Mouse (Mus musculus): ENCODE results near the gene Tbc1d8.

DNA sequence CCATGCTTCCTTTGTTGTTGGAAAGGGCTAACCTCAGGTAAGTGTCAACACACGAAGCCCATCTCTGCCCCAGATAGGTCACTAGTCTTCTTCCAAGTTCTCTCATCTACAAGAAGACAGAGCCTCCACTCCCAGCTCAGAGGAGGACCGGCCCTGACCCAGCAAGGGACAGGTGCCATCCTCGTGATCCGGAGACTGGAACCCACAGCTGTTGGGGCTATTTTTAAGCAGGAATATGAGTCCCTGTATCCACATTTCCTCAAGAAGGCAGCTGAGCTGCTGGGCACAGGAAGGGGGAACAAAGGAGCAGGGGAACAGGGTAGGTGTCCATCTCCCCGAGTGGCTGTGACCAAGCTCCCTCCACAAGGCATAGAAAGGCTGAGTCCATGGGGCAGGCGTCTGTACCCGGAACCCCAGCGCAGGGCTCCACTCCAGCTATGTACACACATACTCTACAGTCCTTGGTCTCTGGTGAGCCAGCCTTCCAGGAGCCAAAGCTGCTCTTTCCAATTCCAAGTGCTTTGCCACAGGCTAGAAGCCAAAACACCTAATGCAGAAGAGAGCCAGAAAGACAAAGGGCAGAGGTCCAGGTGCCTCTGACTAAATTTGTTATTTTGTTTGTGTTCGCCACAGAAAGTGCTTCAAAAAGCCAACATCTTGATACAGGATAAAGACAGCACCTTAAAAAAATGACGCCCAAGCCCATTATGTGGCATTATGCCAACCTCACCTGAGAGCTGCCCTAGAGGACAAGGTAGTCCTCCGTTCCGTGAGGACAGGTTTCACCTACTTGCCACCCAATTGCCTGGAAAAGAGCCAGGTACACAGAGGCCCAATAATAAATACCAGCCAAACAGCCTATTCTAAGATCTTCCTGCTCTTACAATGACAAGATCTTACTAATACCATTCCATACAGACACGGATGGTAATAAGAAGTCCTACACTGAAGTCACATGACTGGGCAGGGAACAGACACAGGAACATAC lies 20.4 kb downstream of the Tbc1d8 start:
- no peak for TF ChIP-seq CTCF (IDR thresholded peaks at IDR 0.05; ENCODE audit: insufficient read depth, low read depth, low read length)
- no peak for TF ChIP-seq POLR2A (IDR thresholded peaks at IDR 0.05; ENCODE audit: insufficient read depth, low read depth, low read length)
